Comparison of ENCODE assay signal across 20 mouse cellular contexts in the genomic region with DNA sequence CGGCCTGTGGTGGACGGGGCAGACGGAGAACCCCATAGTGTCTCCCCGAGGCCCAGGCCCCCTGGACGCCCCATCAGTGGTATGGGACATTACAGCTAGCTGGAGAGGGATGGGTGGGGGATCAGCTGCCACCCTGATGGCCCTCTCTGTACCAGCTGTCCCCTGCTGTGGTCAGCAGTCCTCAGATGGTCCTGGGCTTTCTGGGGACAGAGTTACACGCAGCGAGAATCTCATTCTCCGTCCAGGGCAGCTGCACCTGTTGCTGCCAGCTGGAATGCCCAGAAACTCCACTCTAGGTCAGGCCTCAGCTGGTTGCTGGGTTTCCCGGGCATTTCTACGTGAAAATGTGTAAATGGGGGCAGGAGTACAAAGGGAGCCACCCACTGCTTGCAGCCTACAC. TPM values are rescaled to one million over a fixed set of nuclear protein-coding genes. Genes with fewer than 3 reads are reported as not detected.
"Had no signal": no experiment of that assay in that cellular context is flagged by ENCODE, and none has a peak within 500 bp of the region (broad histone marks: within the 10 kb centered on the region; RNA-seq: fewer than 3 reads in every experiment).

No protein-coding gene starts in this region.

- H3K4me2 ChIP-seq: lung, embryonic 15.5 days; midbrain, embryonic 11.5 days; midbrain, embryonic 13.5 days; midbrain, embryonic 15.5 days; neural tube, embryonic 13.5 days; neural tube, embryonic 15.5 days; stomach, embryonic 15.5 days had no signal

- H3K9ac ChIP-seq: liver, postnatal 0 days; lung, embryonic 15.5 days; midbrain, embryonic 13.5 days; midbrain, embryonic 15.5 days; neural tube, embryonic 13.5 days; neural tube, embryonic 15.5 days; stomach, embryonic 15.5 days had no signal

- H3K27ac ChIP-seq: lung, embryonic 15.5 days; macrophage; midbrain, embryonic 13.5 days; midbrain, embryonic 15.5 days; neural tube, embryonic 13.5 days; neural tube, embryonic 15.5 days; stomach, embryonic 15.5 days; stomach, postnatal 0 days had no signal

- ATAC-seq: liver, postnatal 0 days; lung, postnatal 0 days; midbrain, embryonic 13.5 days; midbrain, embryonic 15.5 days had no signal

- H3K4me3 ChIP-seq: lung, embryonic 15.5 days; megakaryocyte, embryonic 14.5 days; midbrain, embryonic 13.5 days; midbrain, embryonic 15.5 days; neural tube, embryonic 13.5 days; neural tube, embryonic 15.5 days; stomach, embryonic 15.5 days had no signal

- H3K4me1 ChIP-seq: lung, embryonic 15.5 days; midbrain, embryonic 13.5 days; midbrain, embryonic 15.5 days; neural tube, embryonic 13.5 days; neural tube, embryonic 15.5 days; stomach, embryonic 15.5 days had no signal

- DNase-seq: liver, postnatal 0 days; lung, adult 2 months; lung, postnatal 14 days; lung, postnatal 36 days; right cerebral cortex, postnatal 14 days; thymus, adult 2 months; thymus, postnatal 25 days; thymus, postnatal 4 days had no signal

- H3K9me3 ChIP-seq: lung, embryonic 15.5 days; megakaryocyte, embryonic 14.5 days; midbrain, embryonic 13.5 days; midbrain, embryonic 15.5 days; neural tube, embryonic 13.5 days; neural tube, embryonic 15.5 days; stomach, embryonic 15.5 days had no signal

- H3K27me3 ChIP-seq: lung, embryonic 15.5 days; megakaryocyte, embryonic 14.5 days; midbrain, embryonic 13.5 days; midbrain, embryonic 15.5 days; neural tube, embryonic 13.5 days; neural tube, embryonic 15.5 days; stomach, embryonic 15.5 days had no signal

RNA-seq across cellular contexts. Expression of gene Creb3l3, which starts 21.0 kb away (rescaled TPM):
- total RNA-seq: monocyte, adult 5-6 weeks had no signal
